Mouse (Mus musculus): ENCODE measurements at regions not wholly inside any gene's neighbourhood (a gene's known extent, or its start where the extent isn't known, plus 50 kb on each side); places are given as distances from the start of the nearest gene placed in this dataset.
"Not testable (repeated sequence)": the region's sequence is repeated elsewhere in the genome, so short reads cannot be mapped to it uniquely, and the experiment has no call there.

- H3K9me3 ChIP-seq (replicated peaks; ENCODE audit: control insufficient read depth, low read length, poor library complexity, severe bottlenecking); H3K9ac ChIP-seq (ENCODE audit: low read depth, low read length); H3K36me3 ChIP-seq (ENCODE audit: control insufficient read depth, insufficient read depth, low read length); ATAC-seq; H3K4me2 ChIP-seq (ENCODE audit: low read length); H3K27ac ChIP-seq (ENCODE audit: low read length); H3K4me1 ChIP-seq (ENCODE audit: control insufficient read depth, insufficient read depth, low read length); H3K27me3 ChIP-seq (ENCODE audit: control insufficient read depth, insufficient read depth, low read depth, low read length); H3K4me3 ChIP-seq (ENCODE audit: low read depth, low read length): not testable (repeated sequence)
- WGBS = 97% methylated on average over 5 of the region's 5 CpGs
Observed at GRCm38 (mm10) chr11:24322412-24322811, 244.6 kb downstream of the Bcl11a start.

- H3K9ac ChIP-seq (ENCODE audit: low read depth, low read length) = no peak overlapping the region
- no peak overlapping the region for H3K27ac ChIP-seq (ENCODE audit: low read length)
- no peaks in the 10 kb centered on the region for H3K4me1 ChIP-seq (ENCODE audit: control insufficient read depth, insufficient read depth, low read length)
- no peaks in the 10 kb centered on the region for H3K27me3 ChIP-seq (ENCODE audit: control insufficient read depth, insufficient read depth, low read depth, low read length)
- ATAC-seq = no peak
- H3K4me3 ChIP-seq (ENCODE audit: low read depth, low read length) = no peak overlapping the region
- H3K36me3 ChIP-seq (ENCODE audit: control insufficient read depth, insufficient read depth, low read length) = no peaks in the 10 kb centered on the region
- no peaks in the 10 kb centered on the region for H3K9me3 ChIP-seq (replicated peaks; ENCODE audit: control insufficient read depth, low read length, poor library complexity, severe bottlenecking)
- 51% methylated on average over 4 of the region's 4 CpGs for WGBS
- H3K4me2 ChIP-seq (ENCODE audit: low read length) = no peak overlapping the region
Observed at GRCm38 (mm10) chr11:24328481-24328880, 250.6 kb downstream of the Bcl11a start.

- H3K36me3 ChIP-seq (ENCODE audit: control insufficient read depth, insufficient read depth, low read length) = no peaks in the 10 kb centered on the region
- no peak overlapping the region for H3K4me2 ChIP-seq (ENCODE audit: low read length)
- no peak overlapping the region for H3K4me3 ChIP-seq (ENCODE audit: low read depth, low read length)
- no peaks in the 10 kb centered on the region for H3K4me1 ChIP-seq (ENCODE audit: control insufficient read depth, insufficient read depth, low read length)
- H3K9me3 ChIP-seq (replicated peaks; ENCODE audit: control insufficient read depth, low read length, poor library complexity, severe bottlenecking) = no peaks in the 10 kb centered on the region
- H3K27ac ChIP-seq (ENCODE audit: low read length) = no peak overlapping the region
- 67% methylated on average over 10 of the region's 10 CpGs for whole genome bisulfite sequencing
- no peak for ATAC-seq
- H3K27me3 ChIP-seq (ENCODE audit: control insufficient read depth, insufficient read depth, low read depth, low read length) = no peaks in the 10 kb centered on the region
- H3K9ac ChIP-seq (ENCODE audit: low read depth, low read length) = no peak overlapping the region
Observed at GRCm38 (mm10) chr11:24330366-24331124, 252.7 kb downstream of the Bcl11a start.

GRCm38 (mm10) chr11:24332241-24332640 lies 254.4 kb downstream of the Bcl11a start:
- Histone ChIP-seq H3K27me3 (ENCODE audit: control insufficient read depth, insufficient read depth, low read depth, low read length) (no peaks in the 10 kb centered on the region), H3K4me3 (ENCODE audit: low read depth, low read length) (no peak overlapping the region), H3K27ac (ENCODE audit: low read length) (no peak overlapping the region), H3K36me3 (ENCODE audit: control insufficient read depth, insufficient read depth, low read length) (no peaks in the 10 kb centered on the region), H3K9me3 (replicated peaks; ENCODE audit: control insufficient read depth, low read length, poor library complexity, severe bottlenecking) (no peaks in the 10 kb centered on the region), H3K4me2 (ENCODE audit: low read length) (no peak overlapping the region), H3K9ac (ENCODE audit: low read depth, low read length) (no peak overlapping the region), H3K4me1 (ENCODE audit: control insufficient read depth, insufficient read depth, low read length) (no peaks in the 10 kb centered on the region)
- WGBS = 93% methylated on average over 3 of the region's 3 CpGs
- no peak for ATAC-seq

GRCm38 (mm10) chr11:24333111-24333510 lies 255.3 kb downstream of the Bcl11a start:
- no peak overlapping the region for H3K9ac ChIP-seq (ENCODE audit: low read depth, low read length)
- H3K27ac ChIP-seq (ENCODE audit: low read length) = no peak overlapping the region
- no peaks in the 10 kb centered on the region for H3K36me3 ChIP-seq (ENCODE audit: control insufficient read depth, insufficient read depth, low read length)
- no peak for ATAC-seq
- H3K4me2 ChIP-seq (ENCODE audit: low read length) = no peak overlapping the region
- no peaks in the 10 kb centered on the region for H3K27me3 ChIP-seq (ENCODE audit: control insufficient read depth, insufficient read depth, low read depth, low read length)
- no peaks in the 10 kb centered on the region for H3K4me1 ChIP-seq (ENCODE audit: control insufficient read depth, insufficient read depth, low read length)
- WGBS = 88% methylated on average over 6 of the region's 6 CpGs
- H3K9me3 ChIP-seq (replicated peaks; ENCODE audit: control insufficient read depth, low read length, poor library complexity, severe bottlenecking) = no peaks in the 10 kb centered on the region
- H3K4me3 ChIP-seq (ENCODE audit: low read depth, low read length) = no peak overlapping the region

DNA sequence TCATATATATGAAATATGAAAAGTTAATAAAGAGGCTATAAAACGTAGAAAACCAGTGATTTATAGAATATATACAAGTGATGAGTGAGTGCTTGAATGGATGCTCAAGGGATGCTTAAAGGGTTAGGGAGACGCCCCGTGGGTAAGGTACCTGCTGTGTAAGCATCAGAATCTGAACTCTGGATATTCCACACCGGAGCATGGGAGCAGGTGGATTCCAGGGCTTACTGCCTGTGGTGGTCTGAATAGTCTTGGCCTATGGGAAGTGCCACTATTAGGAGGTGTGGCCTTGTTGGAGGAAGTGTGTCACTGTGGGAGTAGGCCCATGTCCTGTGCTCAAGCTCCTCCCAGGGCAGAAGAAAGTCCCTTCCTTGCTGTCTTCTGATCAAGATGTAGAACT lies 257.4 kb downstream of the Bcl11a start:
- H3K4me3 ChIP-seq (ENCODE audit: low read depth, low read length) = no peak overlapping the region
- no peak overlapping the region for H3K9ac ChIP-seq (ENCODE audit: low read depth, low read length)
- no peak for ATAC-seq
- no peaks in the 10 kb centered on the region for H3K4me1 ChIP-seq (ENCODE audit: control insufficient read depth, insufficient read depth, low read length)
- no peaks in the 10 kb centered on the region for H3K27me3 ChIP-seq (ENCODE audit: control insufficient read depth, insufficient read depth, low read depth, low read length)
- no peaks in the 10 kb centered on the region for H3K9me3 ChIP-seq (replicated peaks; ENCODE audit: control insufficient read depth, low read length, poor library complexity, severe bottlenecking)
- no peak overlapping the region for H3K27ac ChIP-seq (ENCODE audit: low read length)
- 89% methylated on average over 4 of the region's 4 CpGs for WGBS
- no peaks in the 10 kb centered on the region for H3K36me3 ChIP-seq (ENCODE audit: control insufficient read depth, insufficient read depth, low read length)
- H3K4me2 ChIP-seq (ENCODE audit: low read length) = no peak overlapping the region

DNA sequence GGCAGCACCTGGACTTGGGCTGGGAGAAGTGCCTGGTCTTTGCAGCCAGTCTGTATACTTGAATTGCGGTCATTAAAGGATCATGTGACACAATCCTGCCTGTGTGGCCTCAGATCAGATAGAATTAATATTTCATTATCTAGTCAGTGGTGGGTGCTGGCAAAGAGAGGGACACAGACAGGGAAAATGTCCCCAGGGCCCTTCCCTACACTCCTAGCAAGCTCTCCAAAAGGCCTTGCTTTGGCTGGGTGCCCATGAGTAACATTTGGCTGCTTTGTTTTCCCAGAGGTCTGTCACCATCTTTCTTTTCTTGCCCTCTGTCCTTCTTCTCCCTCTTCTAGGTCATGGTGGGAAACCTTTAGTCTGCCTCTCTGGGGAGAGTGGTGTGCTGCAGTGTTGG lies 260.3 kb downstream of the Bcl11a start:
- no peaks in the 10 kb centered on the region for H3K9me3 ChIP-seq (replicated peaks; ENCODE audit: control insufficient read depth, low read length, poor library complexity, severe bottlenecking)
- no peak for ATAC-seq
- H3K9ac ChIP-seq (ENCODE audit: low read depth, low read length) = no peak overlapping the region
- no peaks in the 10 kb centered on the region for H3K36me3 ChIP-seq (ENCODE audit: control insufficient read depth, insufficient read depth, low read length)
- no peaks in the 10 kb centered on the region for H3K27me3 ChIP-seq (ENCODE audit: control insufficient read depth, insufficient read depth, low read depth, low read length)
- no peak overlapping the region for H3K4me2 ChIP-seq (ENCODE audit: low read length)
- H3K27ac ChIP-seq (ENCODE audit: low read length) = no peak overlapping the region
- no peaks in the 10 kb centered on the region for H3K4me1 ChIP-seq (ENCODE audit: control insufficient read depth, insufficient read depth, low read length)
- no peak overlapping the region for H3K4me3 ChIP-seq (ENCODE audit: low read depth, low read length)
- WGBS = 77% methylated on average over 1 of the region's 1 CpGs

DNA sequence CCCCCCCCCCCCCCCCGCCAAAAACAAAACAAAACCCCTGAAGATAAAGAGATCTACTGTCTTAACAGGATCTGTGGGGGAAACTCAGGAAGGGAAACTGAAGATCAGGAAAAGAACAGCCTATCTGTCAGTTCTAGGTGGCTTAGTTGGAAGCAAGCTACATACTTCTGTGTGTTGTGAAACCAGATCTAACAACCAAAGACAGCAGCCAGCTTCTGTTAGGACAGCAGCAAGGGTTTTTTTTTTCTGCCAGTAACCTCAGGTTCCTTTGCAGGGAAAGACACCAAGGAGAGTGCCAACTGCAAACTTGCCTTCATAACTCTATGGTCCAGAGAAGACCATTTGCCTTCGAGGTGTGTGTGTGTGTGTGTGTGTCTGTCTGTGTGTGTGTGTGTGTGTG lies 261.2 kb downstream of the Bcl11a start:
- no peaks in the 10 kb centered on the region for H3K9me3 ChIP-seq (replicated peaks; ENCODE audit: control insufficient read depth, low read length, poor library complexity, severe bottlenecking)
- H3K27me3 ChIP-seq (ENCODE audit: control insufficient read depth, insufficient read depth, low read depth, low read length) = no peaks in the 10 kb centered on the region
- H3K4me2 ChIP-seq (ENCODE audit: low read length) = no peak overlapping the region
- no peak overlapping the region for H3K9ac ChIP-seq (ENCODE audit: low read depth, low read length)
- ATAC-seq = no peak
- WGBS = 100% methylated on average over 1 of the region's 2 CpGs
- no peak overlapping the region for H3K27ac ChIP-seq (ENCODE audit: low read length)
- H3K36me3 ChIP-seq (ENCODE audit: control insufficient read depth, insufficient read depth, low read length) = no peaks in the 10 kb centered on the region
- no peaks in the 10 kb centered on the region for H3K4me1 ChIP-seq (ENCODE audit: control insufficient read depth, insufficient read depth, low read length)
- no peak overlapping the region for H3K4me3 ChIP-seq (ENCODE audit: low read depth, low read length)

GRCm38 (mm10) chr11:24340677-24341076 lies 262.8 kb downstream of the Bcl11a start:
- WGBS = 81% methylated on average over 2 of the region's 2 CpGs
- no peak overlapping the region for H3K4me3 ChIP-seq (ENCODE audit: low read depth, low read length)
- H3K9me3 ChIP-seq (replicated peaks; ENCODE audit: control insufficient read depth, low read length, poor library complexity, severe bottlenecking) = no peaks in the 10 kb centered on the region

More at GRCm38 (mm10) chr11:24340677-24341076, 262.8 kb downstream of the Bcl11a start:
- no peak overlapping the region for H3K4me2 ChIP-seq (ENCODE audit: low read length)
- no peak for ATAC-seq
- no peak overlapping the region for H3K9ac ChIP-seq (ENCODE audit: low read depth, low read length)
- no peak overlapping the region for H3K27ac ChIP-seq (ENCODE audit: low read length)
- no peaks in the 10 kb centered on the region for H3K36me3 ChIP-seq (ENCODE audit: control insufficient read depth, insufficient read depth, low read length)
- no peaks in the 10 kb centered on the region for H3K4me1 ChIP-seq (ENCODE audit: control insufficient read depth, insufficient read depth, low read length)
- no peaks in the 10 kb centered on the region for H3K27me3 ChIP-seq (ENCODE audit: control insufficient read depth, insufficient read depth, low read depth, low read length)
